Comparison of ENCODE assay signal across 15 mouse cellular contexts in genomic region chr11:120256108-120256507, GRCm38 (mm10). TPM values are rescaled to one million over a fixed set of nuclear protein-coding genes. Genes with fewer than 3 reads are reported as not detected.
A peak's percentile ranks its signal among the peaks of the same experiment; 100 is the strongest.
DNase-seq lines count a peak whose midpoint lies in the region; ATAC-seq and TF ChIP-seq lines count a peak whose summit lies in the region.
"Had no signal": no experiment of that assay in that cellular context is flagged by ENCODE, and none has a peak within 500 bp of the region (broad histone marks: within the 10 kb centered on the region; RNA-seq: fewer than 3 reads in every experiment).

No protein-coding gene starts in this region.

- H3K4me2 ChIP-seq in kidney, embryonic 14.5 days (replicated peaks; ENCODE audit: low read depth, low read length) = no peak overlapping the region
- H3K4me2 ChIP-seq in embryonic facial prominence, embryonic 13.5 days = peak overlapping the region; percentile 28; the same call in 1 of the 2 replicates
- H3K4me2 ChIP-seq: stomach, embryonic 15.5 days had no signal

- H3K9ac ChIP-seq in kidney, embryonic 14.5 days (ENCODE audit: low read depth, low read length) = peak overlapping the region; percentile 28; the same call in 1 of the 2 replicates
- H3K9ac ChIP-seq in embryonic facial prominence, embryonic 13.5 days = no peak overlapping the region
- H3K9ac ChIP-seq: stomach, embryonic 15.5 days had no signal

- peaks cover 10% of the 10 kb centered on the region; the same call in 1 of the 2 replicates for H3K36me3 ChIP-seq in kidney, embryonic 14.5 days (ENCODE audit: control insufficient read depth, insufficient read depth, low read length)
- H3K36me3 ChIP-seq in embryonic facial prominence, embryonic 13.5 days = peaks cover 12% of the 10 kb centered on the region; the same call in 1 of the 2 replicates
- H3K36me3 ChIP-seq: stomach, embryonic 15.5 days had no signal

- no peaks in the 10 kb centered on the region for H3K27me3 ChIP-seq in kidney, embryonic 14.5 days (ENCODE audit: control insufficient read depth, insufficient read depth, low read length)
- no peaks in the 10 kb centered on the region for H3K27me3 ChIP-seq in embryonic facial prominence, embryonic 13.5 days
- H3K27me3 ChIP-seq: stomach, embryonic 15.5 days had no signal

- no peaks in the 10 kb centered on the region for H3K9me3 ChIP-seq in kidney, embryonic 14.5 days (ENCODE audit: control insufficient read depth, low read length)
- H3K9me3 ChIP-seq in embryonic facial prominence, embryonic 13.5 days = no peaks in the 10 kb centered on the region
- H3K9me3 ChIP-seq: stomach, embryonic 15.5 days had no signal

- H3K4me3 ChIP-seq in gastrocnemius, adult 2 months = peak overlapping the region; percentile 0; the same call in 1 of the 2 replicates
- no peak overlapping the region for H3K4me3 ChIP-seq in kidney, embryonic 14.5 days (ENCODE audit: low read length)
- no peak overlapping the region for H3K4me3 ChIP-seq in embryonic facial prominence, embryonic 13.5 days
- H3K4me3 ChIP-seq: stomach, embryonic 15.5 days had no signal

- peak overlapping the region; percentile 80 for H3K27ac ChIP-seq in gastrocnemius, adult 2 months
- H3K27ac ChIP-seq in kidney, embryonic 14.5 days (ENCODE audit: low read depth, low read length) = no peak overlapping the region
- H3K27ac ChIP-seq in embryonic facial prominence, embryonic 13.5 days = peak overlapping the region; percentile 30; the same call in 1 of the 2 replicates
- H3K27ac ChIP-seq: stomach, embryonic 15.5 days had no signal

- no peak for ATAC-seq in kidney, embryonic 14.5 days (ENCODE audit: low FRiP score, low TSS enrichment)
- ATAC-seq in embryonic facial prominence, embryonic 13.5 days (ENCODE audit: insufficient number of reproducible peaks, insufficient read depth, low FRiP score, low TSS enrichment, low read depth) = no peak
- ATAC-seq: inflammation-experienced regulatory T-cells, adult 6 months had no signal

- H3K4me1 ChIP-seq in kidney, embryonic 14.5 days (ENCODE audit: control insufficient read depth, insufficient read depth, low read length) = peaks cover 74% of the 10 kb centered on the region
- H3K4me1 ChIP-seq in embryonic facial prominence, embryonic 13.5 days = peaks cover 100% of the 10 kb centered on the region

- 71% methylated on average over 5 of the region's 5 CpGs for WGBS in kidney, embryonic 14.5 days
- 73% methylated on average over 5 of the region's 5 CpGs for WGBS in embryonic facial prominence, embryonic 13.5 days

- DNase-seq in gastrocnemius, adult 2 months = no peak
- no peak for DNase-seq in gastrocnemius, postnatal 4 days (ENCODE audit: low spot score in 2 of 2)
- no peak for DNase-seq in kidney, adult 9 months
- peak; percentile 81 for DNase-seq in 3T3-L1 (ENCODE audit: low read depth, low spot score)
- DNase-seq in thymus, postnatal 0 days (ENCODE audit: low spot score) = no peak
- no peak for DNase-seq in spleen, adult 18-20 months
- DNase-seq: kidney, postnatal 36 days; layer of hippocampus, postnatal 36 days; lung, adult 18-20 months; right cerebral cortex, postnatal 4 days; thymus, postnatal 36 days had no signal

- no peak for TF ChIP-seq CTCF in gastrocnemius, adult 2 months (IDR thresholded peaks at IDR 0.05)

- intact Hi-C loops in gastrocnemius, adult 2 months (cut with DNase I) = no loop called here

RNA-seq across cellular contexts. Expression of gene Bahcc1, which starts 23.4 kb away (rescaled TPM):
- total RNA-seq in gastrocnemius, adult 2 months (2021) = 1 to 10 TPM; 3.5 to 5.3 TPM
- 10 to 100 TPM; 13.6 to 15.1 TPM for total RNA-seq in gastrocnemius, postnatal 4 days (2021)
- 20.3 and 27.2 TPM in 2 replicates for polyA plus RNA-seq in kidney, embryonic 14.5 days (2014; fragmentation: Nextera tagmentation; extraction: Ambion mirVana)
- polyA plus RNA-seq in embryonic facial prominence, embryonic 13.5 days (2015; fragmentation: Nextera tagmentation; extraction: Ambion mirVana) = 13.1 and 13.9 TPM in 2 replicates
- 3.3 and 4.6 TPM in 2 replicates for polyA plus RNA-seq in thymus, postnatal 0 days (2015; fragmentation: Nextera tagmentation; extraction: Ambion mirVana)
- polyA plus RNA-seq: inflammation-experienced regulatory T-cells, adult 6 months had no signal
